Mouse (Mus musculus) cerebellum, postnatal 14 days (tissue): ENCODE data around the gene Spaca6.
A peak's percentile ranks its signal among the peaks of the same experiment; 100 is the strongest.
"Not testable (repeated sequence)": the region's sequence is repeated elsewhere in the genome, so short reads cannot be mapped to it uniquely, and the experiment has no call there.

Experiments
- DNase-seq, 2 experiments: peaks; one replicate each; pipeline ENCODE4 v3.0.0; 2021; ENCODE audit warnings: mixed read lengths in 2 of 2

Gene Spaca6

DNA sequence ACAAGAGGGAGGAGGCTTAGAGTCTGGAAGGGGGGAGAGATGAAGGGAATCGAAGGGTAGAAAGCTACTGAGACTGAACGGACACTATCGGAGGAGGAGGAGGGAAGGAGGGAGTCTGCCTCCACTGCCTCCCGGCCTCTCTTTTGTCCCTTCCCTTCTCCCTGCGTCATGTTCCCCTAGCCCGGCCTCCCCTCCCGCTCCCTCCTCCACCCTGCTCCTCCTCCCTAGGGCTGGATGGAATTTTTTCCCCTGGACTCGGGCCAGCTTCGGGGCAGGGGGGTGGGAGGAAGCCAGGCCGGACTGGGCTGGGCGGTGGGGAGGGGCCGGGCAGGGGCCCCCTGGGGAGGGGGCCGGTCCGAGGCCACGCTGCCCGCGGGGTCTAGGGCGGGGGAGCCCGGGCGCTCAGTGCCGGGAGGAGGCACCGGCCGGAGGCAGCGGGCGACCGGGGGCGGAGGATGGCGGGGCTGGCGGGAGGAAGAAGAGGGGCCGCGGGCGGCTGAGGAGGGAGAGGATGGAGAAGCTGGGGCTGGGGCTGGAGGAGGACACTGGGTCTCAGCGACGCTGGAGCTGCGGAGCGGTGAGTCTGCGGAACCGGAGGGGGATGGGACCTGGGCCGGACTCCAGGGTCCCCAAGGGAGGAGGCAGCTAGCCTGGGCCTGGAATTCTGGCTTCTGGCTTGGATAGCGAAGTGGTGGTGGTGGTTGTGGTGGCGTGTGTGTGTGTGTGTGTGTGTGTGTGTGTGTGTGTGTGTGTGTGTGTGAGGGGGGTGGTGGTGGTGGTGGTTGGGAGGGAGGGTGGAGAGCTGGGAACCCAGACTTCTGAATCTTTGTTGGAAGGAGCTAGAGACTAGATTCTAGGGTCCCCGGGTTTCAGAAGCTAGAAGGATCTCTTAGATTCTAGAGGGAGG is at the start of gene Spaca6:
TSS of gene Spaca6 (plus strand) at position 408 of the 907 bp plus-strand sequence.
- DNase-seq = peak; percentile 97 to 98

DNA sequence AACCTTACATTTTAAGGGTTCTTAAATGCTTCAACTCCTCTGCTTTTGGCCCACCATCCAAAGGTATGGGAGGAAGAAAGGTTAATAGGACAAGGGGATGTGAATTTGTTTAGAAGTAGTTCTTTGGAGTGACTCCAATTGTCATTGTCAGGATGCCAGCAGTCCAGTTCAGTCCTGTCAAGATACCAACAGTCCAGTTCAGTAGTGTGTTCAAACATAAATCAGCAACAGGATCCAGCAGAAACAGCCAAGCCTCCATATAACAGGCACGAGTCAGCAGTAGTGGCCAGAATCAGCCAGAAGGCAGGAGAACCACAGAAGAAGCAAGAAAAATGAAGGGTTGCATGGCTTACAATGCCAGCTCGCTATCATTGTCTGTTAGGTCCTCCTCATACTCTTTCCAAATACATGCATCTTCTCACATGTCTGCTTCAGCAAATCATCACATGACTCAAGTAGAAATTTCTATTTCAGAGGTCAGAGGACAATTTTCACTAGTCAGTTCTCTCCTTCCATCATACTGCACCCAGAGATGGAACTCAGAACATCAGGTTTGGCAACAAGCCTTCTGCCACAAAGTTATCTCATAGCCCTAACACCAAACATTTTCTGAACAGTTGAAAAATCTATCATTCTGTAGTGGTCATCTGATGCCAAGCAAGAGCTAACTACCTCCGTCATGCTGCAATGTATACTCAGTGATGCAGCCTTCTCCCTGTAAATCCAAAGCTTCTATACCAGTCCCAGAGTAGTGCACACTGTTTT is 35.9 kb upstream of the Spaca6 start:
- peak; percentile 19 to 38 for DNase-seq

DNA sequence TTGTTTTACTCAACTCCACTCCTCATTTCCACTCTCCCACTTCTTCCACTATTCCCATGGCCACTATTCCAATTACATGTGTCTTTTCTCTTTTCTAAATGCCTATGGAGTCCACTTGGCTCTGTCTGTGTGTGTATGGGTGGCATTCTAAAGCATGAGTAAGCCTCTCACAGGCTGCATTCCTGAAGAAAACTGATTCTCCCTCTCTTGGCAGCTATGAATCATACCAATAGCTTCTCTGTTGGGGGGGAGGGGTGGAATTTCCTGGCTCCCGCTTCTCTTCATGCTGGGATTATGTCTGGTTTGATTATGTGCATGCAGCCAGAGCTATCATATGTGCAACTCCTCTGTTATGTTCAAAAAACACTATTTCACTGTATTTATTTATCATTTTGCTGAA is 34.4 kb upstream of the Spaca6 start:
- DNase-seq = peak; percentile 77 to 79

DNA sequence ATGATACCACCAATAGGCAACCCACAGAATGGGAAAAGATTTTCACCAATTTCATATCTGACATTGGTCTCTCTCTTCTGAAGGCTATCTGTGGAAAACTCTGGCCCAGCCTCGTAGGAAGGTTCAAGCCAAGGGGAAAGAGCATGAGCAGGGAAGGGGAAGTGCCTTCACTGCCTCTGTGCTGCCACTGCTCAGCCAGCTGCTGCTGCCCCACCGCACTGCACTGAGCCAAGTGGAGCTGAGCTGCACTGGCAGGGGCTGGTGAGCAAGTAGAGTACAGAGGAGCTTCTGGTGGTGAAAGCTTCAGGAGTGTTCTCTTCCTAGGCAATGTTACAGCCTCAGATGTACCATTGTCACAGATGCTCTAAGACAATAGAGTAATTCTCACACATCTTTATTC is 31.4 kb upstream of the Spaca6 start:
- no peak for DNase-seq

DNA sequence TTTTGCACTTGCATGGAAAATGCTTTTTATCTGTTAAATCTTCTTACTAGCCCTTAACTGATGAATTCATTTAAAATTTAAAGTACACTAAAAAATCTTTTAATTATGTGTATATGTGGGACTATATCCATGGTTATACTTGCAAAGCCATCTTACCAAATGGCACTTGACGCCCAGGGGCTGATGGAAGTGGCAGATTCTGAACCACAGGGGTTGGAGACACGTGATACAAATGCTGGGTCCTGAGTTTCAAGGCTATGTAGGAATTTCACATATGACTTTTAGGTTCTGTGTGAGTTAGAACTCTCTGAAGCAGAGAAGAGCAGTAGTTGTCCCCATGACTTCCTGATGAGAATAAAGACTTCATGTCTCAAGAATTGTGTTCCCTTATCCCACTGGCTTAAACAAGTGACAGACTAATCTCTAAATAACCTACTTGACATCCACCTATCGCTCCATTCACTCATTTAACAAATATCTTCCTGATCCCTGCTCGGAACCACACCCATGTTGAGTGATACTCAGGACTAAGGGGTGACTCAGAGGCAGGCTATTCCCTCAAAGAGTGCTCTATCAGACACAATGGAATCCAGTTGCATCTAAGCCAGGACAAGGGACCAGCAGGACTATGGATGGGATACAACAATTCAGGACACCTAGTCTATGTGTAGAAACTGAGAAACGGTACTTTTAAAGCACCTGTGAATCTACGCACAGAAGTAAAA is 3.2 kb upstream of the Spaca6 start:
- DNase-seq = no peak

DNA sequence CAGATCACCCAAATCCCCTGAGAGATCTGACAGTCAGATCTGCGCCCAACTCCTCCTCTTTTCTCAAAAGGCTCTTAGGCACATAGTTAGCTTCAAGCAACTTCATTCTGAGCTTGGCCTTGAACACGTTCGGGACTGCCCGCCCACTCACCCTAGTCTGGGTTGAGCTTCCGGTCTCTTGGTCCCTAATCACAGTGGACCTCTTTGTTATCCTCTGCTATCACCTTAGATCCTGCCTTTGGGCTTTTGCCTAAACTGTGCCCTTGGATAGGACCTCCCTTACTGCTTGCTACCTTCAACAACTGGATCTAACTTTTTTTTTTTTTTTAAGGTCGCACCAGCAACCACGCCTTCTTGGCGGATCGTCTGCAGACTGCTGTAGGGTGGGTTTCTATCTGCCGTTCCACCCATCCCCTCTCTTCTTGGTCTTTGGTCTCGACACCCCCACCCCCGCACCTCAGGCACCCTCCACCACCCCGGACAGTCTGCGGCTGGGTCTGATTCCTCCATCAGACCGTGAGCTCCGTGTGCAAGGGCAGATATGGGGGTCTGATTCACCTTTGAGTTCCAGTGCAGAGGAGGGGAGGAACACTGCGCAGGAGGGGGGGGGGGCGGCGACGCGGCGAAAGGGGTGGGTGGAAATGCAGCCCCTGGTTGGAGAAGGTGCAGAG is 902 bp upstream of the Spaca6 start:
- peak; percentile 62 to 63 for DNase-seq

DNA sequence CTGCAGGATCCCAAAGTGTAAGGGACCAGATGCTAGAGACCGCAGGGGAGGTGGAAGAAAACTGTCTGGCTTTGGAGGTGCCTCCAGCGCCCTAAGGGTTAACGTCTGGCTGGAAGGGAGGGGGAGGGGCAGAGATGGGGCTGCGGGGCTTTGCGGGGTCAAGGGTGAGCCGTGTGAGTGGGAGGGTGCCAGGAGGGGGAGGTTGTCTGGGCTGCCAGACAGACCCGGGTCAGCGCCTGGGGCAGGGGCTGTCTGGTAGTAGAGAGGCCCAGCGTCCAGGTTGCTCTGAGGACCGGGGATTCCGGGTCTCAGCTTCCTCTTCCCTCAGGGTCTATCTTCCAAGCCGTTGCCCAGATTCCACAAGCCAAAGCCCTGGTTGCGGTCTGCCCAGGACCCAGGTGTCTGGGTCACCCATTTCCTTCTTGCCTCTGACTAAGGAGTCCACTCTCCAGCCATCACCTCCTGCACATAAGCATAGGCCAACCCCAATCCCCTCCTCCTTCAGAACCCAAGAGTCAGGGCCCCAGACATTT is 766 bp downstream of the Spaca6 start:
- DNase-seq = peak; percentile 85 to 90

DNA sequence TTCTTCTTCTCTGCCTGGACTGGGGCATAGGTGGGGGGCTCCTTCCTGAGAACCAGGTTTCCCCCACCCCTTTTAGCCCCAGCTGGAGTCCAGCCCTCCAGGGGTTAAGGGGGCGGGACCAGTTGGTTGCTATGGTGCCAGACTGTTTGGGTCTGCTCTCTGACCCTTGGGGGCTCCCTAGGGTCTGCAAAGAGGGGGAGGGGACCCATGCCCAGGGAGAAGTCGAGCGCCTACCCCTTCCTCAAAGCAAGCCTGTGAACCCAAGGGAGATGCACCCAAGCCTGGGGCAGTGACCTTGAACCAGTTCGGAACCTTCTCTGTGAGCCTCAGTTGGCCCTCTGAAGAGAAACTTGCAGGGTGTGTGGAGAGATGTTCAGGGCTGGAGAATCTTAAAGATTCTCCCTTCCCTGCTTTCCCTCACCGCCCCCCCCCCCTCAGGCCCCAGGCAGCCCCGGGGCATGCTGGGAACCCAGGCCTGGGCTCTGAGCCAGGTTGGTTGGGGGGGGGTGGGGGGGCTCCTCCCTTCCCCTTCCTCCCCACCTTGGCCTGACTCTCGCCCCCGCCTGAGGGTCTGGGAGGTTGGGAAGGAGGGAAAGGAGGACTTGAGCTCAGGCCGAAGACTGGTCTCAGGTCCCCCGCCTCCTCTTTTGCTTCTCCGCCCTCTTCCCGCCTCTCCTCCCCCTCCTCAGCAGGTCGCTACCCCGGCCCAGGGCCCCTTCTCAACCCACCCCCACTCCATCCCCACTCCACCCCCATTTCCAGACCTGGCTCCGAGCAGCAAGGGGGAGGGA is 1.4 kb downstream of the Spaca6 start:
- DNase-seq = peak; percentile 69 to 74

DNA sequence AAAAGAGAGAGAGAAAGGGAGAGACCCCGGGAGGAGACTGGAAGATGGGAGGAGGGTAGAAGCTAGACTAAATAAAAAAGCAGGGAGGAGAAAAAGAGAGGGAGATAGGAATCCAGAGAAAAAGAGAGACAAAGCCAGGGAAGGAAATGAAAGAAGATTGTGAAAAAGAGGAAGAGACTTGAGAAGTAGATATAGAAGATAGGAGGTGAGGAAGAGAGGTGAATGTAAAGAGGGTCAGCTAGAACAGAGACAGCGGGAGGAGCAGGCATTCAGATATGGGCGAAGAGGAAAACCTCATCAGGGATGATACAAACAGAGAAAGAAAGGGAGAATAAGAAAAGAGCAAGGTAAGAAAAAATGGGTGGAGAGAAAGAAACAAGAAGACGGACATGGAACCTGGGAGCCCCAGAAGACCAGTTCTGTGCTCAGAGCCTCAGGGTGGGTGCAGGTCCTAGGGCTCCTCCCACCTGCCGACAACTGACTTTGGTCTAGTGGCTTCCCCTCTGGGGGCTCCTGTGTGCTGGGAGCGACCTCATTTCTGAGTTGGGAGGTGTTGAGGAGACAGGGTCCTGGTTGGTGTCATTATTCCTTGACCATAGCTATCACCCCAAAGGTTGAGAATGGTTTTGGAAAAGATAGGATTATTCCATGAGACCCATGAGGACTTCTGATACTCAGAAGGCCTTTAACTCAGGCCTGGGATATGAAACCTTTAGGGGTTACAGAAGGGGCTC is 2.3 kb downstream of the Spaca6 start:
- peak; percentile 34 to 41 for DNase-seq

DNA sequence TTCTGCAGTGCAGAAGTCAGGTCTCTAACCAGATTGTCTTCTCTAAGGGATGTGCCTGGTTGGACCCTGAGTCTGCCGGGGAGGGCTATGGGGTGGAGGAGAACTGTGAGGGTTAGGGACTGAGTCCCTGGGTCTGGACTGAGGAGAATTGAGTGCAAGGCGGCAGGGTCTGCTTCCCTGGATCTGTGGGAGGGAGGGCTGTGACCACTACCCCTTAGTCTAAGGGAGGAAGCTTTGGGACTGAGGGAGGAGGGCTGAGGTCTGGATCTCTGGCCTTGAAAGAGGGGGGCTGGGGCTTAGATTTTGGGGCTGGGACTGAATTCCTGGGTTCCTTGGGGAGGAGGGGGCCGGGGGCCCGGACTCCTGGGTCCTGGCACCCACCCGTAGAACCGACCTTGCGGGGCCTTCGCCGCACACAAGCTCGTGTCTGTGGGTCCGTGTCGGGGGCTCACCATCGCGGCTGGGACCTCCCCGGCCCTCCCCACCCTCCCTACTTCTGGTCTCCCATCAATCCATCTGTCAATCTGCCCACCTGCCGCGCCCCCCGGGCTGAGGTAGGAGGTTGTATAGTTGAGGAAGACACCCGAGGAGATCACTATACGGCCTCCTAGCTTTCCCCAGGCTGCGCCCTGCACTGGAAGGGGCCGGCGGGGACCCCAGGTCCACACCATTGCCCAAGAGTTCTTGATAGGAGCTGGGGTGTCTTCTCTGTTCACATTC is 3.0 kb downstream of the Spaca6 start:
- DNase-seq = peak; percentile 37 to 41

DNA sequence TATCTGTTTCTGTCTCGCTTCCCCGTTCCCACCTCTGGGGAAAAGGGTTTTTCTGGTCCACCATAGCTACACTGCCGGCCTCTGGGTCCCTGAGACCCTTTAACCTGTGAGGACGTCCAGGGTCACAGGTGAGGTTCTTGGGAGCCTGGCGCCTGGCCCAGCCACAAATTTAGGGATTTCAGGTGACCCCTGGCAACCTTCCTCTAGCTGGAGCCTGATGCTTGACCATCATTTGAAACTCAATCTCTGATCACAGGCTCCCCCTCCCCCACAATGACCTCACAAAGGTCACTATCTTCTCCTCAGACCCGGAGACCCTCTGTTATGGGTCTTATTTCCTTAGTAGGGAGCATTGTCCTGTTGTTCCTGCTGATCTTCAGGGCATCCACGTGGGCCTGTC is 3.8 kb downstream of the Spaca6 start:
- DNase-seq = peak in 1 of 2 experiments; percentile 30

DNA sequence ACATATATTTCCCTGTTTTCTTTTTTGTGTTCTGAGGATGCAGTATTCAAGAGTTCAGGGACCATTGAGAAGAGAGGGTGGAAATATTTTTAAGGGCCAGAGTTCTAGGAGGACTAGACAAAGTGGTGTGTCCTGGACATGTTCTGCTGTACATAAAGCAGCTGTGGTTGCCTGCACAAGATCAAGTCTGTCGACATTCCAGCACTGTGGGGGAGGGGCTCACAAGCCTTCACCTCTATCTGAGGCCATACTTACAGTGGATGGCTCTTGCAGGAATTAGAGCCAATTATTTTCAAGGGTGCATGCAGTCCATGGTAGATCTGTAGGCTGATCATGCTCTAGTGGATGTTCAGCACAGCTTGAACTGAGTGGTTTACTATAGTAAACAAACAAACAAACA is 7.9 kb downstream of the Spaca6 start:
- no peak for DNase-seq

DNA sequence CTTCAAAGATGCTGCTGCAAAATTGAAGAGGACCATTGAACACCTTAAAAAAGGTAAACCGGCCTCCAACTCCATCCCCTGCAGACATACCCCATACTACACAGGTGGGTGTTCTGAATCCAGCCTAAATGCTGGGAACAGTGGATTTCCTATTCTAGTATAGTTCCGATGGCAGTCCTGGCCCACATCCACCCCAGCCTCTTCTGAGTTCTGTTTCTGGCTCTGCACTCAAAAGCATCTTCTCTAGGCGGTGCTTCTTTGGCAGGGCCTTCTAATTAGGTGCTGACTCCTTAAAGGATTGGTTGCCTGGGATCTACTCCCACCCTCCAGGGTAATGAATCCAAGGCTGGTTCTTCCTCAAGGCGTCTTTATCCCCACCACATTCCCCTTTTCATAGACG is 9.1 kb downstream of the Spaca6 start:
- no peak for DNase-seq

DNA sequence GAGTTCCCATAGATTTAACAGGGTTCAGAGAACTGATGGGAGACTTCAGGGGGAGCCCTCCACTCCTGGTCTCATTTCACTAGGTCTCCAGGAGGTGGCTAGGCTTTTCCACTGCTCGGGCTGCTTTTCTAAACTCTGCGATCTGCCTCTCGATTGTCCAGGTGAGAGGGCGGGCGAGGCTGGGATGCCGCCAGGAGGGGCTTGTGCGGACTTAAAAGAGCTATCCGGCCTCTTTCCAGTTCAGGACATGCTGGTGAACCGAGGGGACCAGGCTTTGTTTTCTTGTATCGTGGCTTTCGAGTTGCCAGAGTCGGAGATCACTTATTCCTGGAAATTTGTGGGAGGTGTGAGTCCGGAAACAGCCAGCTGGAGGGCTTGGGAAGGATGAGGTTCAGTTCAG is 10.5 kb downstream of the Spaca6 start:
- DNase-seq = peak; percentile 51 to 57

DNA sequence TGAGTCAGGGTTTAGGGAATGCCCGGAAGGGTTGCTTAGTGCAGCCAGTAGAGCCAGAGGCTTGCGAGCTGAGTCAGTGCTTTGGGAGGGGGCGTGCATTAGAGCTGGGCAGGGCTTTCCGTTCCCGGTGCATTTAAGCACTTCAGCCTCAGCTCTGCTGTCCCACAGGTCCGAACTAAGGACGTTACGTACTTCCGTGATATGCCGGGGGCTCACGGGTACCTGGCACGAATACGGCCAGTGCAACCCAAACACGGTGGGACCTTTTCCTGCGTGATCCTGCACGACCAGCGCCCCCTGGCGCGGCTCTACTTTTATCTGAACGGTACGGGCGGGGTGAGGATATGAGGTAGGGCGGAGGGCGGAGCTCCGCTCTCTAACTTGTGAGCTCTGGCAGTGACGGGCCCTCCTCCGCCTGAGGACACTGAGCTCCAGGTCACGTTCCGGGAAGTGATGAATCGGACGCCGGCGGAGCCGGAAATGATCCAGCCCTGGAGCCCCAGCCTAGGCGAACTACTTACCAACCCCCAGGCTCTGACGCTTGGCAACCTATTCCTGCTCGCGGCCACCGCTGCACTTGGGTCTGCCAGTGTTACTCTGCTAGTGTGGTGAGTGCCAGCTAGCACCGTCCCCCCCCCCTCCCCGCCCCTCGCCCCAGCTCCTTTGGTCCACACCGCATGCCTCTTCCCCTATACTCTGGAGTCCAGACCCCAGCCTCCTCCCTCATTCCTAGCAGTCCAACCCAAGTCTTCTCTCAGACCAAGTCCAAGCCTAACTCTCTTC is 11.2 kb downstream of the Spaca6 start:
- peak; percentile 96 to 97 for DNase-seq

DNA sequence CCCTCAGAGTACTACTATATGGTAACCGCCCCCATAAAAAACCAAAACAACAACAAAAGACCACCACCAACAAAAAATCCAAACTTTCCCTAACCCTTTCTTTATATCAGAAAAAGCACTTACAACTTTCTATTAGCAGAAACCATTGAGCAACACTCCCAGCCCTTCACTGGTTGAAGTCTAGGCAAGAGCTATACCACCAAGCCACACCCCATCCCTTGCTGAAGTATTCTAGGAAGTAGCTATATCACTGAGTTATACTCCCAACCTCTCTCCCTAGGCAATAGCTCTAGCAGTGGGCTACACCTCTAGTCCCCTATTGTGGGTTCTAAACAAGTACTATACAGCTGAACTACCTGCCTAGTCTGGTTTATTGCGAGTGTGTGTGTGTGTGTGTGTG is 12.3 kb downstream of the Spaca6 start:
- no peak for DNase-seq

DNA sequence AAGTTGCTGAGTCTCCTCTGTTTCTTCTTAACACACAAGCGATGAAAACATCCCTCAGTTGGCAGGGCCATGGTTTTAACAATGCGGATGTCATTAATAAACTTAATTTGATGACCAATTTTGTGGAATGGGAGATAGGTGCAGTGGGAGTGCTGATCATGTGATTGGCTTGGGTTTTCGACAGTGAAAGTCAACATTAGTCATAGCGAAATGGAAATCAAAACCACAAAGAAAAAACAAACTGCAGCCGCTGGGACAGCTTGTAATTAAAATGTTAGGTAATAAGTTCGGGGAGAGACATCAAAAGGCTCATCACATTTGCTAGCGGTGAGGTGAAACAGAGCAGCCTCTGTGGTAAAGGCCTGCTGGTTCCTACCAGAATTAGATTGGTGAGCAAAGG is 13.8 kb downstream of the Spaca6 start:
- no peak for DNase-seq

DNA sequence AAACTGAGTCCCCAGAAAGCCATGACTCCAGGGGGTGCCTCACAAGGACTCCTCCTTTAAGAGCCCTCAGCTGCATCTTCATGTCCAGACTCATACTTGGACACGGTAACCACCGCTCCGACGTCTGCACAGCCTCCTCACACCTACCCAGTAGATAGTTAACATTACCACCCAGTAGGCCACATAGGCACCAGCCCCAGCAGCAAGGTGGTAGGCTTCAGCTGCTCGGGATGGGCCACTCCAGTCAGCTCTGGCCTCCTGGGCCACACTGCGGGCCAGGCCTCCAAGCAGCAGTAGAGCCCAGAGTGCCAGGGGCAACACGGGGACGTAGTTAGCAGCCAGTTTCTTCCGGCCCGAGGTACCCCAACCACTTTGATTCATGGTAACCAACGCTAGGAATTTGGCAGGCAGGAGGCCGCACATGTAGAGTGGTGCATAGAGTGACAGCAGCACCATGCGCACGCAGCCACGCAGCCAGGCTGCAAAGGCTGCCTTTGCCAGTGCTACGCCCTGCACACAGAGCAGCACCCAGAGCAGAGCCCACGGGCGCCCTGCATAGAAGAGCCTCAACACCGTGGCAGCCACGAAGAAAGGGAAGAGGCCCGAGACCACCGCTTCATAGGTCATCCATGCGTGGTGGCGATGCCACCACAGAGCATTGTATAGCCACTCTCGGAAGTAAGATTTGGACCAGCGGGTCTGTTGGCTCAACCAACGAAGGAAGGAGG is 16.7 kb downstream of the Spaca6 start:
- no peak for DNase-seq

DNA sequence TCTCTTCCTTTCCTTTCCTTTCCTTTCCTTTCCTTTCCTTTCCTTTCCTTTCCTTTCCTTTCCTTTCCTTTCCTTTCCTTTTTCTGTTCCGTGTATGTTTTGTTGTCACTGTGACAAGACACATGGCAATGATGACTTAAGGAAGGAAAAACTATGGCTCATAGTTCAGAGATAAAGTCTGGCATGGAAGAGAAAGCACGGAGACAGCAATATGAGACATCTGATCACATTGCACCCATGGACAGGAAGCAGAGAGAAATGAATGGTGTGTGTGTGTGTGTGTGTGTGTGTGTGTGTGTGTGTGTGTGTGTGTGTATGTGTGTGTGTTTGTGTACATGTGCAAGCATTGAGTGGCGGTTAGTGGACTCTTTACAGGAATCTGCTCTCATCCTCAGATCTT is 17.6 kb downstream of the Spaca6 start:
- DNase-seq = not testable (repeated sequence)
